Mouse (Mus musculus) myocyte (in vitro differentiated cells): ENCODE results near the gene Ssu2. TPM values are rescaled to one million over a fixed set of nuclear protein-coding genes. Genes with fewer than 3 reads are reported as not detected.

Experiments
- H3K27me3 ChIP-seq: one replicate; pipeline ENCODE4 v1.6.1; 2011; ENCODE audit not compliant: control insufficient read depth, insufficient read depth, insufficient read length
- H3K36me3 ChIP-seq: one replicate; pipeline ENCODE4 v1.6.1; 2011; ENCODE audit not compliant: control insufficient read depth, insufficient read depth
- H3K4me2 ChIP-seq: one replicate; pipeline ENCODE4 v1.6.1; 2011; ENCODE audit warnings: low read depth, control low read depth
- H3K4me3 ChIP-seq: one replicate; pipeline ENCODE4 v1.5.1; 2011; ENCODE audit warnings: mild to moderate bottlenecking, control low read depth, moderate library complexity
- H3K79me2 ChIP-seq: one replicate; pipeline ENCODE4 v1.6.1; 2011; ENCODE audit not compliant: control insufficient read depth, insufficient read depth
- H3ac ChIP-seq: one replicate; pipeline ENCODE4 v1.6.1; 2011; ENCODE audit not compliant: control insufficient read depth, insufficient read length
- CEBPB ChIP-seq: IDR thresholded peaks from 2 replicates; pipeline ENCODE4 v1.6.1; 2011; ENCODE audit warnings: mild to moderate bottlenecking, moderate library complexity; ENCODE audit not compliant: poor library complexity, insufficient read depth, severe bottlenecking
- E2F4 ChIP-seq: IDR thresholded peaks from one replicate; pipeline ENCODE4 v1.6.1; 2011; ENCODE audit warnings: mild to moderate bottlenecking, control low read depth, moderate library complexity; ENCODE audit not compliant: insufficient read depth
- MAX ChIP-seq: IDR thresholded peaks from one replicate; pipeline ENCODE4 v1.6.1; 2011; ENCODE audit warnings: low read depth, mild to moderate bottlenecking, control low read depth
- MYOD1 ChIP-seq, 3 experiments: IDR thresholded peaks; one replicate each; pipeline ENCODE4 v1.6.1; 2011; ENCODE audit warnings: control low read depth in 2 of 3, low read depth in 2 of 3, mild to moderate bottlenecking in 2 of 3, moderate library complexity in 1 of 3; ENCODE audit not compliant: insufficient read length in 2 of 3, control insufficient read depth in 1 of 3
- MYOG ChIP-seq, 3 experiments: IDR thresholded peaks; one replicate each; pipeline ENCODE4 v1.6.1; 2011; ENCODE audit warnings: control low read depth in 2 of 3, low read depth in 2 of 3, mild to moderate bottlenecking in 2 of 3; ENCODE audit not compliant: insufficient read length in 2 of 3, control insufficient read depth in 1 of 3, insufficient read depth in 1 of 3
- POLR2A ChIP-seq: IDR thresholded peaks from one replicate; pipeline ENCODE4 v1.6.1; 2011; ENCODE audit warnings: low read depth, mild to moderate bottlenecking, control low read depth, moderate library complexity; ENCODE audit not compliant: insufficient read length
- POLR2AphosphoS2 ChIP-seq: IDR thresholded peaks from one replicate; pipeline ENCODE4 v1.6.1; 2011; ENCODE audit warnings: low read depth, control low read depth; ENCODE audit not compliant: insufficient read length
- REST ChIP-seq: IDR thresholded peaks from one replicate; pipeline ENCODE4 v1.6.1; 2011; ENCODE audit warnings: mild to moderate bottlenecking, control low read depth, moderate library complexity; ENCODE audit not compliant: insufficient read depth, insufficient read length
- SRF ChIP-seq: IDR thresholded peaks from one replicate; pipeline ENCODE4 v1.6.1; 2011; ENCODE audit warnings: low read depth; ENCODE audit not compliant: control insufficient read depth, insufficient read length
- TCF12 ChIP-seq: IDR thresholded peaks from one replicate; pipeline ENCODE4 v1.6.1; 2011; ENCODE audit warnings: mild to moderate bottlenecking, control low read depth; ENCODE audit not compliant: poor library complexity, insufficient read depth, severe bottlenecking
- TCF3 ChIP-seq: IDR thresholded peaks from one replicate; pipeline ENCODE4 v1.6.1; 2011; ENCODE audit warnings: low read depth, control low read depth; ENCODE audit not compliant: insufficient read length
- USF1 ChIP-seq: IDR thresholded peaks from one replicate; pipeline ENCODE4 v1.6.1; 2011; ENCODE audit warnings: low read depth, mild to moderate bottlenecking, control low read depth, moderate library complexity
- polyA plus RNA-seq: library from polyadenylated mRNA; unstranded; fragments of >200 nt; fragmentation: generic; extraction: Trizol; gene quantifications from one replicate; pipeline ENCODE4 v1.2.1, GENCODE M21; 2012; ENCODE audit warnings: missing spikeins

The Ssu2 gene
- polyA plus RNA-seq, result 1.0 TPM

GRCm38 (mm10) chr6:112387947-112388346 lies at the start of gene Ssu2:
Ssu2 (minus strand) TSS chr6:112388023.
- H3K4me3 ChIP-seq, result no peak within 1 kb of the TSS
- H3K4me2 ChIP-seq, result no peak within 1 kb of the TSS
- H3K79me2 ChIP-seq, result no peaks in the 10 kb centered on the region
- H3ac ChIP-seq, result no peak within 1 kb of the TSS
- H3K27me3 ChIP-seq, result no peaks in the 10 kb centered on the region
- H3K36me3 ChIP-seq, result no peaks in the 10 kb centered on the region
- no peak for TF ChIP-seq SRF
- no peak for TF ChIP-seq MYOD1 (IDR thresholded peaks at IDR 0.05; ENCODE audit: control insufficient read depth in 1 of 3, insufficient read length in 2 of 3, low read depth in 2 of 3)

- Histone ChIP-seq H3ac (no peak overlapping the region), H3K4me2 (no peak overlapping the region)
Observed at GRCm38 (mm10) chr6:112426018-112426732, 38.4 kb upstream of the Ssu2 start.

GRCm38 (mm10) chr6:112423746-112424501 lies 36.1 kb upstream of the Ssu2 start:
- Histone ChIP-seq H3K36me3 (no peaks in the 10 kb centered on the region), H3K4me2 (no peak overlapping the region), H3K4me3 (no peak overlapping the region), H3K27me3 (no peaks in the 10 kb centered on the region), H3ac (no peak overlapping the region), H3K79me2 (no peaks in the 10 kb centered on the region)
- TF ChIP-seq TCF12, result no peak
- no peak for TF ChIP-seq MYOD1 (IDR thresholded peaks at IDR 0.05; ENCODE audit: control insufficient read depth in 1 of 3, insufficient read length in 2 of 3, low read depth in 2 of 3)
- no peak for TF ChIP-seq MAX
- TF ChIP-seq REST, result no peak
- no peak for TF ChIP-seq MYOG (IDR thresholded peaks at IDR 0.05; ENCODE audit: control insufficient read depth in 1 of 3, insufficient read depth in 1 of 3, insufficient read length in 2 of 3, low read depth in 2 of 3)
- TF ChIP-seq POLR2A, result no peak
- no peak for TF ChIP-seq SRF
- no peak for TF ChIP-seq CEBPB
- no peak for TF ChIP-seq TCF3
- TF ChIP-seq USF1, result no peak
- no peak for TF ChIP-seq POLR2AphosphoS2
- TF ChIP-seq E2F4, result no peak

More at GRCm38 (mm10) chr6:112426018-112426732, 38.4 kb upstream of the Ssu2 start:
- TF ChIP-seq USF1 (no peak), MYOD1 (IDR thresholded peaks at IDR 0.05; ENCODE audit: control insufficient read depth in 1 of 3, insufficient read length in 2 of 3, low read depth in 2 of 3) (peak in 1 of 3 experiments; percentile 13)
- Histone ChIP-seq H3K4me3 (no peak overlapping the region), H3K79me2 (no peaks in the 10 kb centered on the region), H3K27me3 (no peaks in the 10 kb centered on the region), H3K36me3 (no peaks in the 10 kb centered on the region)

- Histone ChIP-seq H3K4me2 (no peak overlapping the region), H3K79me2 (no peaks in the 10 kb centered on the region), H3ac (no peak overlapping the region), H3K27me3 (no peaks in the 10 kb centered on the region), H3K4me3 (no peak overlapping the region), H3K36me3 (no peaks in the 10 kb centered on the region)
- TF ChIP-seq MYOD1 (IDR thresholded peaks at IDR 0.05; ENCODE audit: control insufficient read depth in 1 of 3, insufficient read length in 2 of 3, low read depth in 2 of 3), result no peak
- TF ChIP-seq E2F4, result no peak
Observed at GRCm38 (mm10) chr6:112420883-112421282, 33.1 kb upstream of the Ssu2 start.

DNA sequence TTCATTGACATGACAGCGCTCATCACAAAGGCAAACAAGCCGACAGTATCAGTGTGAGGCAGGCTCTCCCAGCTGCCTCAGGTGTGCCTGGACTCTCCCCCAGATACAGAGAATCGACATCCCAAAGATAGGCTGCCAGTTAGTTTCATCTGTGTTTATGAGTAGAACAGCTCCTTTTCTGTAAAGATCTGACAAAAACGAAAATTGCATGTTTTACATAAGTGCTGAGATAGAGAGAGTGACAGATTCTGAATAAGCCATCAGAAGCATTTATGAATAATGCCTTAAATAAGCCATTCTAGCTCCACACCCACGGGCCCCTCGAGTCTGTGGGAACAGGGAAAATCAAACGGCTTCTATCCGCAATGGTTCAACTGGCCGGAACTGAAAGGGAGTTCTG lies 31.5 kb upstream of the Ssu2 start:
- no peak overlapping the region for H3K4me2 ChIP-seq

More for the DNA sequence above, 31.5 kb upstream of the Ssu2 start:
- no peaks in the 10 kb centered on the region for H3K36me3 ChIP-seq
- no peaks in the 10 kb centered on the region for H3K79me2 ChIP-seq
- no peak overlapping the region for H3K4me3 ChIP-seq
- no peak overlapping the region for H3ac ChIP-seq
- no peaks in the 10 kb centered on the region for H3K27me3 ChIP-seq
- TF ChIP-seq TCF3 (no peak), REST (no peak), USF1 (no peak), MAX (no peak), MYOG (IDR thresholded peaks at IDR 0.05; ENCODE audit: control insufficient read depth in 1 of 3, insufficient read depth in 1 of 3, insufficient read length in 2 of 3, low read depth in 2 of 3) (no peak), CEBPB (no peak), E2F4 (no peak), TCF12 (no peak), MYOD1 (IDR thresholded peaks at IDR 0.05; ENCODE audit: control insufficient read depth in 1 of 3, insufficient read length in 2 of 3, low read depth in 2 of 3) (no peak), POLR2AphosphoS2 (no peak), POLR2A (no peak), SRF (no peak)
